Mouse (Mus musculus): Measurements from ENCODE around the gene Adgrl1.

Adgrl1 gene

DNA sequence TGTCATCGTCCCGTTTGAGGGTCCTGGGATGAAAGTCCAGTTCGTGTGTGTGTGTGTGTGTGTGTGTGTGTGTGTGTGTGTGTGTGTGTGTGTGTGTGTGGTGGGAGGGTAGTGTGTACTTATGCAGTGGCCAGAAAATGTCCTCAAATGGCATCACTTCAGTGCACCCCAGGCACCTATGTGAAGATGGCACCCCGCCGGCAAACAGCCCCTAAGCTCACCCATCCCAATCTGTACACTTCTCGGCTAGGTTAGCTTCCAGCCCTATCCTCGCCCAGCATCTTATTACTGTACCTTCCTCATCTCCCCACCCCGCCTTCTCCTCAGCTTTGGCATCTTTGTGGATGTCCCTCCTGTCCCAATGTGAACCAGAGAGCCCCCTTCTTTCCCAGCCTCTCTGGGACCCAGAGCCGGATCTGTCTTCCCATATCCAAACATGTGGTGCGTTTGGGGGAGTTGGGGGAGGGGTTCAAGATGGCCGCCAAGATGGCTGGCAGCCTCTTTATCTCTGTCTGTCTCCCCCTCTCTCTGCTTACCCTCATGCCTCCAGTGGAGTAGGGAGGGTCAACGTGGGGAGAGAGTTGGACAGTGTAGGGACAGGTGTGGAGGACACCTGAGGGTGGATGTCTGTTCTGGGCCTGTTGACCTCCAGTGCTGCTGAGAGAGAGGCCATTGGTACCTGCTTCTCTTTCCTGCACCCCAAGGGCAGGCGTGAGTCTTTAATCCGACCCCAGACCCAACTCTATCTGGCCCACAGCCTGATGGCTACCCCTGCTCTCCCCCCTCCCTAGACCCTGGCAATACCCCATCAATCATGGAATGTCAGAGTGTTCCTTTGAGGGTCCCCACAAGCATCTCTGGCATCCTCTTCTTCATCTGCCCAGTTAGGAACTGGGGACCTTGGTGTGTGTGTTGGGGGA, 1.9 kb downstream of the Adgrl1 start:
- DNase-seq (ENCODE audit: low spot score in 2 of 2) = no peak

DNA sequence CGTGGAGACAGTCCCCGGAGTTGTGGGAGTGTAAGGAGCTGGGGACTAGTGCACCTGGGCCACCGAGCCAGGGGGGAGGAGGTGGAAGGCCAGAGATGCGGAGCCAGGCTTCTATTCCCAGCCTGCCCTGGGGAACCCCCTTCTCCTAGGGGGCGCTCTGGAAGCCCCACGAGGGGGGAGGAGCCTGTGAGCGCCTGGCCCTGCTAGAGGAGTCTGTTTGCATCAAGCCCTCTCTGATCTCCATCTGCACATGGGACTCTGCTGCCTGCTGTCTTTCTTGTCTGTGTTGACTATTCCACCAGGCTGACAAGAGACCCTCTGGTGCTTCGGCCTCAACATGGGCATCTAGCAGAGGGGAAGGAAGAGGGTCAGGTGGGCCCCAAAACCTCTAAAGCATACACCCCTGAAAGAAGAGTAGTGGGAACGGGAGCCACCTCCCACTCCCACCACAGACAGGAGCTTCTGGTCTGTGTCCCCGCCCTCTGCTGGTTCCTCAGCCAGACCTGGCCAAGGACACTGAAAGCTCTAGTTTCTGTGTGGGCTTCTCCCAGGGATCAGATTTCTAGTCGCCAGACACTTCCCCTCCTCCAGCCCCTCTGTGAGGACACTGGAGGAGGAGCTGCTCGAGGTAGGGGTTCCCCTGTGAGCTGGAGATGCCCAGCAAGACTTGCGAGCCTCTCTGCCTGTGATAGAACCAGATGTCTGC, 3.2 kb downstream of the Adgrl1 start:
- DNase-seq (ENCODE audit: low spot score in 2 of 2) = no peak

DNA sequence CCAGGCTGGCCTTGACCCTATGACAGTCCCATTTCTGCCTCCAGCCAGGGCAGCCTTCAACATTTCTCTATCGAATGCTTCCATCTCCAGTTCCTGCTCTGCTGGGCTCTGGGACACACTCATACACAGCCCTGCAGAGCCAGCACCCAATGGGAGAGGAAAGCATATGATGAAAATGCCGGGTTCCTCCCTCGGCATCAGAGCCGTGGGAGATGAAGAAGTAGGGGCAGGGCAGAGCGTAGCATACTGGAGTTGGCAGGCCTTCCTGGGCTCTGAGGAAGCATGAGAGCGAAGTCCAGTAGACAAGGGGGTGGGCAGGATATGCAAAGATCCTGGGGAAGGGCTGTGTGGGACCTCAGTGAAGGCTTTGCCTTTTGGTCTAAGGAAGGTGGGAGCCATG, 8.7 kb downstream of the Adgrl1 start:
- DNase-seq (ENCODE audit: low spot score in 2 of 2) = no peak

DNA sequence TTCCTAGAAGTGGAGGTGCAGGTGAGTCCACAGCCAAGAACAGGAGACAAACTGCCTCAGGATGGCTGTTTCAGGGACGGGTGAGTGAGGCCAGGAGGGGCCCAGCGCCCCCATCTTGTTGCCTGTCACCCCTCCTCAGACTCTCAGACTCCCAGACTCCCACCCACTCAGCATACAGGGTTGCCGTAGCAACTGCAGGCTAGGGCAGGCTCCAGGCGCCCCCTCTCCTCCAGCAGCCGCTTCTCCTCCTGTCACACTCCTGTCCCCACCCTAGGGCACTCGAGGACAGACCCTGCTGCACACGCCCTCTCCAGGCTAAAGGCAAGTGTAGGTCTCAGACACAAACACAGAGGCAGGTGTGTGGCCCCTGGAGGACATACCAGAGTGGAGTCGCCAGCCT, 9.4 kb downstream of the Adgrl1 start:
- no peak for DNase-seq (ENCODE audit: low spot score in 2 of 2)

DNA sequence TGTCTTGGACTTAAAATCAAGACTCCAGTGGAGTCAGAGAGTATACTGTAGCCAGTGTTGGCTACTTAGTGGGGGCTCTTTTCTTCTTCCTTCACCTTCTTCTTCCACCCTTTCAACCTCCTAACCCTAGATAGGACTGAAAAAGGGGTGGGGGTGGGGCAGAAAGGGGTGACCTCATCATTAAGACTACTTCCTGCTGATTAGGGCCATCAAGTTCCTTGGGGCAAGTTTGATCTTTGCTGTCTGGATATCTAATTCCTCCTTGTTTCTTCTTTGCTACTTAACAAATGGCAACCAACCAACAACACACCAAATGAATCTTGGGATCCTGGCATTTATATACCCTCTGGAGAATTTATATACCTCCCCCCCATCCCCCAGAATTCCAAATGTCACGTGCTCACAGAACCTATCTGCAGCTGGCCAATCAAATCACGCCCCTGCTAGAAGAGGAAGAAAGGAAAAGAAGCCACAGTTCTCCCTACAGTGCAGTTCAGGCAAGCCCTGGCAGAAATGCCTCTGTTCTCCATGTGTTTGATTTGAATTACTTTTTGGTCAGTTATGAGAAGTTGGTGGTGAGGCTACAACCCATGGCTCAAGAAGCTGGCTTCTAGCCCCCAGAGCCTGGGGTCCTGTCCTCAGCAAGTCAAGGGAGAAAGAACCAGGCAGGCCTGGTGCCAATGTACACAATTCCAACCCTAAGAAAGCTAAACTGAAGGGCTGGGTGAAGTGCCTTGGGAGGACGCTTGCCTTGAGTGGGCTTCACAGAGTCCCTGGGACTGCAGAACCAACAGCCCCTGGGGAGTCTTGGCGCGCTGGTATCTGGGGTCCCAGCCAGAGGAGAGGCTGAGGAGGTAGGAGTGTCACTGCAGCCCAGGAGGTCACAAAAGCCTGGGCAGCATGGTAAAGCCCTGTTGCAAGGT, 12.2 kb downstream of the Adgrl1 start:
- DNase-seq (ENCODE audit: low spot score in 2 of 2) = no peak

DNA sequence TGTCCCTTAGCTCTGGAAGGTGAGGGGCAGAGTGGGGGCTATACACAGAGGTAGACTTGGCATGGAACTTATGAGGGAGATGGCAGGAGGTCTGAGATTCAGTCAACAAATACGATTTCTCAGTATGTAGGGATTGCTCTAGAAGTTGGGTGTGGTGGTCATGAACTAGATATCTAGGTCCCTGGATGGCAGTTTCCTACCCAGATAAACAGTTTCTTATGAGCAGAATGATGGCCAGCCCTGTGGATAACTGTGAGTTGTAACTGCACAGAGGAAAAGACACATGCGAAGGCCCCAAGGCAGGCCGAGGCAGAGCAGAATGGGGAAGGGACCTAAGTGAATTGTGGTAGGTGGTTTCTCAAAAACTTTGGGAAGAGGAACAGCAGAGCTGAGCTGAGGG, 14.3 kb downstream of the Adgrl1 start:
- no peak for DNase-seq (ENCODE audit: low spot score in 2 of 2)

DNA sequence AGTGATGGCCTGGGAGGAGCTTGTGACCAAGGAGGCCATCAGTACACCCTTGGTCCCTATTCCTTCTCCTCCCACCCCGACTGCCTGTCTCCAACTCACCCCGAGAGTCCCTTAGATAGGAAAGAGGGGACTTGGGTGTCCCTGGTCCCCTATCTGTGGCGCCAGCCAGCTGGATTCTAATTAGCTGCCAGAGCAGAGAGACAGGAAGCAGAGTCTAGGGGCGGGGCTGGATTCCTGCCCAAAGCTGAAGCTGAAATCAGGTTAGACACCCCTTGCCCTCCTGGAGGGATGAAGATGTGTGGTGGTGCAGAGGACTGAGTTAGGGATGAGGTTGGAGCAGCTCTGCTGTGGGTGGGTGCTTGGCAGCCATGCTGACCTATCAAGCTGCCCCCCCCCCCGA, 15.0 kb downstream of the Adgrl1 start:
- peak in 1 of 2 experiments; percentile 15 for DNase-seq (ENCODE audit: low spot score in 2 of 2)

DNA sequence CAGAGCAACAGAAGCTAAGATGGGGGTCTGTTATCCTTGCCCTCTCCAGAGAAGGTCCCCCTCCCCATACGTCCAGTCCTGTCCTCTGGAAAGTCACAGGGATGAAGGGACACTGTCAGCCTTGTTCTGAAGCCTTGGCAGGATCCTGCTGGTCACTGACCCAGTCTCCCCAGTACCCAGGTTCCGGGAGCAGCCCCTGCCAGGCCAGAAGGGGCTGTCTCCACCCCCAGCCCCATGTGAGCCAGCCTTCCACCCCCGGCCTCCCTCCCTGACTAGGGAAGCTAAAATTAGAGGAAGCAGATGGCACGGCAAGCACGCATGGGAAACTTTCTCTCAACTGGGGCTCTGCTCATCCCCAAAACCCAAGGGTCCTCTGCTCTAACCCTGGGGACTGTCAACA, 16.1 kb downstream of the Adgrl1 start:
- DNase-seq (ENCODE audit: low spot score in 2 of 2) = no peak

DNA sequence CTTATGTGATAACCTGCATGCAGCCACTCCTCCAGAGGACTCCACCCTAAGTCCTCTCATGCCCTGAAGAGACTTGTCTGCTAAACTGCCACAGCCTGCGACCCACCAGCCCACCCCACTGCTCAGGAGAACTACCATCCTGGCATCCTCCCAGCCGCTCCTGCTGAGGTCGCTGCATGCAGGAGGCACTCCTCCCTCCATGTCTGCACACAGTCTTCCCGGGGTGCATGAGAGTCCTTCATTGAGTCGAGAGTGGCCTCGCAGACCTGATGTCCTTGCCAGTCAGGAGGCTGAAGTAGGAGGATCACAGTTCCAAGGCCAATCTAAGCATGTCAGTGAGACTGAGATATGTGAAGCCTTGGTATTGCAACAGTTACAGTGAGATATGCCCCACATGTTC, 17.7 kb downstream of the Adgrl1 start:
- DNase-seq (ENCODE audit: low spot score in 2 of 2) = no peak

DNA sequence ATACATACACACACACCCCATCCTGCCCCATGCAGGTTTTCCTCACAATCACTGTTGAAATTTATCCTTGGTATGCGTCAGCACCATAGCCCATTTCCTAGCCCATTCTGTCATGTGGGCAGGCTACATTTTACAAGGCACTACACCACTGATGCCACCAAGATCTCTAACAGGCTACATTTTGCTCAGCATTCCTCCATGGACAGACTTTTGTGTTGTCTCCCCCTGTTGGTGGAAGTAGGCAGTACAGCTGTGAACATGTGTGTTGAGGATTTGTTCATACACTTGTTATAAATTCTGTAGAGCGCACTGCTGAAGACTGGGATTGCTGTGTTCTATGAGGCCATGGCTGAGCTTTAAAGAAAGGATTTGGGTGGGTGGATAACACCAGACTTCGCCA, 21.7 kb downstream of the Adgrl1 start:
- peak in 1 of 2 experiments; percentile 53 for DNase-seq (ENCODE audit: low spot score in 2 of 2)

DNA sequence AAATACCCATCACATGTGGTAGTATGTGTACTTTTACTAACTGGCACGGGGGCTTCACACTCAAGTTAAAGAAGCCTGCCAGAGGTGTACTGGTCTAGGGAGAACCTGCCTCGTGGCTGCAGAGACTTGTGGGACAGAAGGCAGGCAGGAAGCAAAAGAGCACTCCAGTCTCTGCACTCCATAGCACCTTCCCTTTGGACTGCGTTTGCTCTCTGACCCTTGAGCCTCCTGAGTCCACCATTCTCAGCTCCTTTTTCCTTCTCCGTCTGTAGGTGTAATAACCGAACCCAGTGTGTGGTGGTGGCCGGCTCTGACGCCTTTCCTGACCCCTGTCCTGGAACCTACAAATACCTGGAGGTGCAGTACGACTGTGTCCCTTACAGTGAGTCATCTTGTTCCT, 22.8 kb downstream of the Adgrl1 start:
- DNase-seq (ENCODE audit: low spot score in 2 of 2) = no peak

DNA sequence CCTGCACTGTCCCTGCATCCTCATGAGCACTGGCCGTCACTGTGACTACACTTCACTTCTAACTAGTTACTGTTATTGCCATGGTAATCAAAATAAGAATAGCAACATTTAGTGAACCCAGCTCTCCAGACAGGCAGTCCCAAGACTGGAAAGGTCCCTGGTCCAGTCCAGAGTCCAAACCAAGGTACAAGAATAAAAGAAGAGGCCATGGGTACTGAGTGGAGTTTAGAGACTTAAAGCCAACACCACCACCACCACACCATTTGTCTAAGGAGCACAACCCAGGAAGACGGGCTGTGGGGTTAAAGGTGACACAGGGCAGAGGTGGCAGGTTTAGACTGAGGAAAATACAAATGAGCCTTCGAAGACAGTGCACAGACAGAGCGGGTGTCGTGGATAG, 24.7 kb downstream of the Adgrl1 start:
- no peak for DNase-seq (ENCODE audit: low spot score in 2 of 2)

DNA sequence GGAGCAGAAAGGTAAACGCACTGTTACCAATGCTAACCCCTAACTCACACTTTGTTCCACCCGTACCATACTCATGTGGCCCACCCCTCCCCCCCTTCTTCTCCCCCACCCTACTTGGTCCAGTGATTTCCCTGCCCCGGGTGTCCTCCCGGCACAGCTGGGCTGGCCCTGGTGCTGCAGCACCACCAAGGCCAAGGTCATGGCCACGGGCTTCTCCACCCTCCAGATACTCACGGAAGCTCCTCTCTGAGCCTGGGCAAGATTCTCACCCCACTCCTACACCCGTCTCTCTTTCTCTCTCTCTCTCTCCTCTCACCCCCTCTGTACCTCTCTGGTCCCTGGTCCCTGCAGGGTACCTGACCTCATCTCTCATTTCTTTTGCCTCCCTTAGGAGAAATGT, 26.4 kb downstream of the Adgrl1 start:
- no peak for DNase-seq (ENCODE audit: low spot score in 2 of 2)

DNA sequence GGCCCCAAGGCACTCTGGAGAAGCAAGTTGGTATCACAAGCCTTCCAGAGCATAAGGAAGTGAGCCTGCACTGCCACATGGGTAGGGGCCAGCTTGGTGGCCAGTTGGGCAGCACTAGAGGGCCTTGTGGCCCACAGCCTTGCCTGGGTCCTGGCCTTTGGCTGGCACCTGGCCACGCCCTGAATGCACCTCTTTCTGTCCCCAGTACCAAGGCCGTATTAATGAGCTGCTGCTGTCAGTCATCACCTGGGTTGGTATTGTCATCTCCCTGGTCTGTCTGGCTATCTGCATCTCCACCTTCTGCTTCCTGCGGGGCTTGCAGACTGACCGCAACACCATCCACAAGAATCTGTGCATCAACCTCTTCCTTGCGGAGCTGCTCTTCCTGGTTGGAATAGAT, 34.3 kb downstream of the Adgrl1 start:
- DNase-seq (ENCODE audit: low spot score in 2 of 2) = no peak

DNA sequence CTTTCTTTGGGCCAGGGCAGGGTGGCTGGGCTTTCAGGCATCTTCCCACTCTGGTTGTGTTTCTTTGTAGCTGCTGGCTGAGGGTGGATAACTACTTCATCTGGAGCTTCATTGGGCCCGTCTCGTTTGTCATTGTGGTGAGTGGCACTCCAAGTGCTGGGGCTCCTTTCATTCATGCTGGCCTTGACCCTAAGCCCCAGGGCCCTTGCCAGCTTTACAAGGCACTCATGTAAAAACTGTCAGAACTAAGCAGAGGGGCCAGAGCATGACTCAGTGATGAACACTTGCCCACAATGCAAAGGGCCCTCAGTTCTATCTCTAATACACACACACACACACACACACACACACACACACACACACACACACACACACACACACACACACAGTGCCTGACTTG, 35.1 kb downstream of the Adgrl1 start:
- DNase-seq (ENCODE audit: low spot score in 2 of 2) = no peak

DNA sequence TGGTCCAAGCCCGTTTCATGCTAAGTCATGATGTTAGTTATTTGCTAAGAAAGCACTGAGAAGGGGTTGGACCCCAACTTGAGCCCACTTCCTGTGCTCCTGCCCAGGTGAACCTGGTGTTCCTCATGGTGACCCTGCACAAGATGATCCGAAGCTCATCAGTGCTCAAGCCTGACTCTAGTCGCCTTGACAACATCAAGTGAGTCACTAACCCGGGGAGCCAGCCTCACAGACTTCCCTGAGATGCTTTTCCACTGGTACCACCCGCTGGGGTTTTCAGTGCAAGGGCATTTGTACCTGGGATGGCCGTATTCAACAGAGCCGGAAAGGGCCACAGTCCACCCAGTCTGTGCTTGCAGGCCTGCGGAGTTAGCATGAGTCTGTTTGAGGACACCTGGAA, 35.5 kb downstream of the Adgrl1 start:
- no peak for DNase-seq (ENCODE audit: low spot score in 2 of 2)

DNA sequence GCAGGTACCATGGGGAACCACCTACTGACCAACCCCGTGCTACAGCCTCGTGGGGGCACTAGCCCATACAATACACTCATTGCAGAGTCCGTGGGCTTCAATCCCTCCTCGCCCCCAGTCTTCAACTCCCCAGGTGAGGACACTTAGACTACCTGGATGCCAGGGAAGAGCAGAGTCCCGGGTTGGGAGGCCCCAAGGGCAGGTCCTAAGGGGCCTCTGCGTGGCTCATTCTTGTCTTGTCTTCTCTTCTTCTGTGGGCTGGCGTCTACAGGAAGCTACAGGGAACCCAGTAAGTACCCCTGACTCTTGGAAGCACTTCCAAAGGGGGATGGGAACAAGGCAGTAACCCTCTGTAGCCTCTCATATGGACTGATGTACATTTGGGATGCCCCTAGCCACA, 37.7 kb downstream of the Adgrl1 start:
- no peak for DNase-seq (ENCODE audit: low spot score in 2 of 2)

DNA sequence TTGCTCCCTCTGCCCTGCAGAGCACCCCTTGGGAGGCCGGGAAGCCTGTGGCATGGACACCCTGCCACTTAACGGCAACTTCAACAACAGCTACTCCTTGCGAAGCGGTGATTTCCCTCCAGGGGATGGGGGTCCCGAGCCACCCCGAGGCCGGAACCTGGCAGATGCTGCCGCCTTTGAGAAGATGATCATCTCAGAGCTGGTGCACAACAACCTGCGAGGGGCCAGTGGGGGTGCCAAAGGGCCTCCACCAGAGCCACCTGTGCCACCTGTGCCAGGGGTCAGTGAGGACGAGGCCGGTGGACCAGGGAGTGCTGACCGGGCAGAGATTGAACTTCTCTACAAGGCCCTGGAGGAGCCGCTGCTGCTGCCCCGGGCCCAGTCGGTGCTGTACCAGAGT, 38.4 kb downstream of the Adgrl1 start:
- no peak for DNase-seq (ENCODE audit: low spot score in 2 of 2)

DNA sequence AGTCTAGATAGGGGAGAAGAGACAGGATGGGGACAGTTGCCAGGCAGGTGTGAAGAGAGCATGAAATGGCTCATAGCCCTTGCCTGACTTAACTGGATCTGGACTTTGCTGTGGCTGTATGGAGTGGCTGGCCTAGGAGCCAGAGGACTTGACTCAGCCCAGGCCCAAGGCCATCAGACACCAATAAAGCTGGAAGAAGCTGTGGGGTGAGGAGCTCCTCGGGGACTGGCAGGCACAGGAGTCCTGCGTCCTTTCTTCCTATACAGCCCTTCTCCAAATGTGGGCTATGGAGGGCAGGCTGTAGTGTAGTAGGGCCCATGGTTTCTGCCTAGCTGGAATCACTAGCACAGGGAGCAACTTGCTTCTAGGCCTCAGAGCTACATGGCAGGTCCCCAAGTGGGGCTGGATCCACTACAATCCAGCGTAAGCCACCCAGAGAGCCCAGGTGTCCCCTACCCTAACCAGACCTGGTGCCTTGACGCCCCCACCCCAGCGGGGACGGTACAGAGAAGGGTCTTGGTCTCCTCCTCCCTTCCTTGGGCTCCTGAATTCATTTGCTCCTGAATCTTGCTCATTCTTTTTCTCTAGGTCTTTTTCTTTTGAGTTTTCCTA, 41.3 kb downstream of the Adgrl1 start:
- no peak for DNase-seq (ENCODE audit: low spot score in 2 of 2)

DNA sequence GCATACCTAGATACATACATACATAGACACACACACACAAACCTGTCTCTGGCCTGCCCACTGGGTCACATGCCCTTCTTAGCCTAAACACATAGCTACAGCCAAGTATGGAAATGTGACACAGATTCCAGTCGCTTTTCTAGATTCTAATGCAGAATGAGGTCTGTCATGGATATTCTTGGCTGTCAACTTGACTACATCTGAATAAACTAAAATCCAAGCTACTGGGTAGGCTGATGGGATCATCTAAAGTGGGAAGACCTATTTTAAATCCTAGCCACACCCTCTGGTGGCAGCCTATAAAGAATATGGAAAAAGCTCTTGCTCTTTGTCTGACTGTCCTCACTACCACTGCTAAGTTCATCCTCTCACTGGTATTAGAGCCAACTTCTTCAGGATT, 42.5 kb downstream of the Adgrl1 start:
- no peak for DNase-seq (ENCODE audit: low spot score in 2 of 2)

DNA sequence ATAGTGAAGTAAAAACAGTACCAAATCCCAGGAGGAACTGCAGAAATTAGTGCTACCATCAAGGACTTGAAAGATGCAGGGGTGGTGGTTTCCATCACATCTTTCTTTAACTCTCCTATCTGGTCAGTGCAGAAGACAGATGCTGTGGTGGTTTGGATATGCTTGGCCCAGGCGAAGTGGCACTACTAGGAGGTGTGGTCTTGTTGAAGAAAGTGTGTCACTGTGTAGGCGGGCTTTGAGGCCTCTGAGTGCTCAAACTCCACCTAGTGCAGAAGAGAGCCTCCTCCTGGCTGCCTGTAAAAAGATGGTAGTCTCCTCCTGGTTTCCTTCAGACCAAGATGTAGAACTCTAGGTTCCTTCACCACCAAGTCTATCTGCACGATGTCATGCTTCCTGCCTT, 45.6 kb downstream of the Adgrl1 start:
- DNase-seq (ENCODE audit: low spot score in 2 of 2) = no peak

DNA sequence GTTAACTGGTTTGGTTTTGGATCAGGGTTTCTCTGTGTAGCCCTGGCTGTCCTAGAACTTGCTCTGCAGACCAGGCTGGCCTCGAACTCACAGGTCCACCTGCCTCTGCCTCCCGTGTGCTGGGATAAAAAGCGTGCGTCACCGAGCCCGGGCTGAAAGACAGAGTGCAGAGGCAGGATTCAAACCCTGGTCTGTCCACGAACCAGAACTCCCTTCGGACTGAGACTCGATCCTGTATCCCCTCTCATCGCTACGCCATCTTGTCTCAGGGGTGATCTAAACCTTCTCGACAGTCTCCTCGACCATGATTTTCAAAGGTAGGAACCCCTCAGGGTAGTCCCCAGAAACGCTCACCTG, 54.8 kb downstream of the Adgrl1 start:
- DNase-seq (ENCODE audit: low spot score in 2 of 2) = no peak

All from heart, adult 9 months (tissue).